Mouse (Mus musculus) liver, adult 2 months (tissue): ENCODE results near the gene Hyls1. TPM values are rescaled to one million over a fixed set of nuclear protein-coding genes. Genes with fewer than 3 reads are reported as not detected.

ENCODE experiments used
- DNase-seq: peaks from one replicate; pipeline ENCODE4 v3.0.0-alpha.2; 2011; ENCODE audit warnings: low read depth, low spot score; ENCODE audit errors: extremely low read depth
- H3K27ac ChIP-seq: fragments of 200-500 bp; replicated peaks from 2 replicates; pipeline ENCODE4 v1.5.1; 2012; ENCODE audit warnings: low read depth, mild to moderate bottlenecking, control low read depth, inconsistent platforms, low read length; ENCODE audit not compliant: insufficient read depth
- H3K27me3 ChIP-seq: fragments of 200-500 bp; 2 replicates; pipeline ENCODE4 v1.6.1; 2012; ENCODE audit warnings: mild to moderate bottlenecking, moderate library complexity, low read length, inconsistent platforms; ENCODE audit not compliant: control insufficient read depth, insufficient read depth
- H3K36me3 ChIP-seq: fragments of 200-500 bp; 2 replicates; pipeline ENCODE4 v1.6.1; 2012; ENCODE audit warnings: low read length, inconsistent platforms; ENCODE audit not compliant: control insufficient read depth, insufficient read depth
- H3K4me1 ChIP-seq: fragments of 200-500 bp; 2 replicates; pipeline ENCODE4 v1.6.1; 2011; ENCODE audit warnings: low read length; ENCODE audit not compliant: control insufficient read depth, insufficient read depth
- H3K4me3 ChIP-seq: fragments of 200-500 bp; 2 replicates; pipeline ENCODE4 v1.5.1; 2011; ENCODE audit warnings: low read depth, mild to moderate bottlenecking, control low read depth, low read length, moderate library complexity; ENCODE audit not compliant: insufficient read depth
- H3K79me2 ChIP-seq: fragments of 200-500 bp; 2 replicates; pipeline ENCODE4 v1.6.1; 2012; ENCODE audit warnings: inconsistent platforms, mild to moderate bottlenecking, low read length, moderate library complexity; ENCODE audit not compliant: control insufficient read depth, insufficient read depth
- H3K9ac ChIP-seq: fragments of 200-500 bp; 2 replicates; pipeline ENCODE4 v1.6.1; 2012; ENCODE audit warnings: low read depth, mild to moderate bottlenecking, control low read depth, inconsistent platforms, low read length
- CTCF ChIP-seq: fragments of 200-500 bp; IDR thresholded peaks from 2 replicates; pipeline ENCODE4 v1.5.1; 2011; ENCODE audit warnings: low read depth, low read length, control low read depth
- POLR2A ChIP-seq: fragments of 200-500 bp; IDR thresholded peaks from 2 replicates; pipeline ENCODE4 v1.6.1; 2011; ENCODE audit warnings: low read length, control low read depth; ENCODE audit not compliant: insufficient read depth; ENCODE audit errors: extremely low read depth
- WGBS: fragments of 180-500 bp; shearing (Covaris S2); methylation state at CpG from one replicate; pipeline ENCODE4 v1.1.7; 2018; 5-methylcytosine and 5-hydroxymethylcytosine counted together
- polyA plus RNA-seq: library from polyadenylated mRNA; depleted of rRNA; stranded (reverse); fragments of >200 nt; gene quantifications from 2 replicates; pipeline ENCODE4 v1.2.3, GENCODE M21; 2012
- total RNA-seq: library from RNA; depleted of rRNA; stranded (reverse); fragments of >200 nt; gene quantifications from 2 replicates; pipeline ENCODE4 v1.2.3, GENCODE M21; 2014

Gene Hyls1
- total and polyA plus RNA-seq, 2 experiments, result 0.50 to 1.4 TPM

DNA sequence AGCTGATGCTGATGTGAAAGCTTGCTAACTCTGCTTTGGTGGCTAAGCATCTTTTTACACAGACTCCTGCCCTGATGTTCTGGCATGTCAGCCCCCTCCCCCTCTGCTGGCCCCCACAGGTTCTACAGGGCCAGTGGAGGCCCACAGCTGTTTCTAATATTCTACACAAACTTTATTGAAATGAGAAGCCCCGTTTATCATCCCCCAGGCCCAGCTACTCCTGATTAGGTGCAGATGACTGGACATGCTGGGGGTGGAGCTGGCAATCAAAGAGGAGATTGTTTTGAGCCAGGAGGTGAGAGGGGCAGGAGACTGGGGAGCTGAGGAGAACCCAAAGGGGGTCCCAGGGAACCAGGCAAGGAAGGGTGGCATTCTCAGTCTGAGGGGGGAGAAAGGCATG, 40.4 kb downstream of the Hyls1 start:
- no peaks in the 10 kb centered on the region for H3K27me3 ChIP-seq
- no peak overlapping the region for H3K27ac ChIP-seq
- 38% methylated on average over 1 of the region's 1 CpGs for WGBS
- no peaks in the 10 kb centered on the region for H3K4me1 ChIP-seq
- no peak for TF ChIP-seq POLR2A
- no peak for TF ChIP-seq CTCF
- no peak overlapping the region for H3K4me3 ChIP-seq
- H3K79me2 ChIP-seq, result no peaks in the 10 kb centered on the region
- no peaks in the 10 kb centered on the region for H3K36me3 ChIP-seq
- DNase-seq, result no peak
- H3K9ac ChIP-seq, result no peak overlapping the region

DNA sequence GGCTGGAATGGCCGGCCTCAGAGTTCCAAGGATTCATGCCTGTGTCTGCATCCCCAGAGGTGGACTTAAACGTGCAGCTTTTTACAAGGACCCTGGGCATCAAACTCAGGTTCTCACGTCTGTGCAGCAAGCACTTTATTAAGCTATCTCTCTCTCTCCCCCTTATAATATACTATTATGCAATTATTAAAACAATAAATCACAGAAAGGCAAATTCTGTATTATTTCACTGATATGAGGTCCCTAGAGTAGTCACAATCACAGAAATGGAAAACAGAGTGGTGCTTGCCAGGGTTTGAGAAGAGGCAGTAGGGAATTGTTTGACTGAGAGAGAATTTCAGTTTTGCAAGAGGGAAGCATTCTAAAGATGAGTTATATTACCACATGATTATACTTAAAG, 41.1 kb downstream of the Hyls1 start:
- 74% methylated on average over 3 of the region's 3 CpGs for WGBS
- Histone ChIP-seq H3K9ac (no peak overlapping the region), H3K27ac (no peak overlapping the region), H3K79me2 (no peaks in the 10 kb centered on the region), H3K4me3 (no peak overlapping the region), H3K36me3 (no peaks in the 10 kb centered on the region), H3K27me3 (no peaks in the 10 kb centered on the region), H3K4me1 (no peaks in the 10 kb centered on the region)
- no peak for TF ChIP-seq POLR2A
- no peak for DNase-seq

- peak; percentile 47 for DNase-seq
- H3K4me1 ChIP-seq, result no peaks in the 10 kb centered on the region
- no peak for TF ChIP-seq POLR2A
- peak; percentile 84 for TF ChIP-seq CTCF
- H3K9ac ChIP-seq, result no peak overlapping the region
- WGBS, result 34% methylated on average over 7 of the region's 7 CpGs
- no peak overlapping the region for H3K27ac ChIP-seq
- no peaks in the 10 kb centered on the region for H3K36me3 ChIP-seq
- no peaks in the 10 kb centered on the region for H3K27me3 ChIP-seq
- no peaks in the 10 kb centered on the region for H3K79me2 ChIP-seq
- no peak overlapping the region for H3K4me3 ChIP-seq
Measured at GRCm38 (mm10) chr9:35523941-35524411, 46.2 kb downstream of the Hyls1 start.

GRCm38 (mm10) chr9:35523541-35523940, 46.7 kb downstream of the Hyls1 start:
- Histone ChIP-seq H3K79me2 (no peaks in the 10 kb centered on the region), H3K27me3 (no peaks in the 10 kb centered on the region), H3K27ac (no peak overlapping the region), H3K4me1 (no peaks in the 10 kb centered on the region), H3K36me3 (no peaks in the 10 kb centered on the region), H3K9ac (no peak overlapping the region), H3K4me3 (no peak overlapping the region)
- DNase-seq, result peak; percentile 1
- TF ChIP-seq POLR2A (no peak), CTCF (no peak)
- WGBS, result 66% methylated on average over 5 of the region's 5 CpGs

DNA sequence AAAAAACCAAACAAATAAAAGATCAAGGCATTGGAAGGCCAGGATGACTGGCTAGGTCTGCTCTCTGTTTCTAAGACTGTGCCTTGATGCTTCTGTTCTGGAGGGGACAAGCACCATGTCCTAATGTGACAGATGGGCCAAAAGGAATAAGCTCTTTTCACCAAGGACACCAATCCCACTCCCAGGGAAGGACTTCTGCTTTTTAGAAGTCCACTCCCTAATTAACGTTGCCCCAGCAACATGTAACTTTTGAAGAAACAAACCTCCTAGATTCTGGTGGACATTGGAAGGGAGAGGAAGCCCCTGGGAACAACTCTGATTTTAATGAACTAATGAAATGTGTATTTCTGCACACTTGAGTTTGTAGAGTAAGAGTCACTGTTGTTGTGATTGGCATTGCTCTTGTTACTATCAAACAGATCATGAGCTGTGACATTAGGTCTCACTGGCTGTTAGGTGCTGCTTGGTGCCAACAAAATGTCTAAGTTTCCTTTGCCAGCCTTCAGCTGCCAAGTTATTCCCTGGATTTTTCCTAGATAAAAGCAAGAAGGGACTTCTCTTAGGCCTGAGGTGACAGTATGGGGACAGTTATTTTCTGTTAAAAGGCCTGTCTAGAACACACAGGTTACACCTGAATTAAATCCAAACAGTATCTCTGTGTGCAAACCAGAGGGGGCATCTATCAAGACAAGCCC, 47.2 kb downstream of the Hyls1 start:
- Histone ChIP-seq H3K4me3 (no peak overlapping the region), H3K9ac (no peak overlapping the region), H3K79me2 (no peaks in the 10 kb centered on the region), H3K27ac (no peak overlapping the region), H3K27me3 (no peaks in the 10 kb centered on the region), H3K36me3 (no peaks in the 10 kb centered on the region), H3K4me1 (no peaks in the 10 kb centered on the region)
- WGBS, result 79% methylated on average over 1 of the region's 1 CpGs
- TF ChIP-seq CTCF (no peak), POLR2A (no peak)
- no peak for DNase-seq

GRCm38 (mm10) chr9:35522241-35522640, 48.0 kb downstream of the Hyls1 start:
- TF ChIP-seq CTCF (no peak), POLR2A (no peak)
- Histone ChIP-seq H3K79me2 (no peaks in the 10 kb centered on the region), H3K4me1 (no peaks in the 10 kb centered on the region), H3K4me3 (no peak overlapping the region), H3K36me3 (no peaks in the 10 kb centered on the region), H3K9ac (no peak overlapping the region), H3K27ac (no peak overlapping the region), H3K27me3 (no peaks in the 10 kb centered on the region)
- no peak for DNase-seq
- 84% methylated on average over 2 of the region's 2 CpGs for WGBS
